8 mouse cellular contexts compared by ENCODE assay signal in the genomic region with DNA sequence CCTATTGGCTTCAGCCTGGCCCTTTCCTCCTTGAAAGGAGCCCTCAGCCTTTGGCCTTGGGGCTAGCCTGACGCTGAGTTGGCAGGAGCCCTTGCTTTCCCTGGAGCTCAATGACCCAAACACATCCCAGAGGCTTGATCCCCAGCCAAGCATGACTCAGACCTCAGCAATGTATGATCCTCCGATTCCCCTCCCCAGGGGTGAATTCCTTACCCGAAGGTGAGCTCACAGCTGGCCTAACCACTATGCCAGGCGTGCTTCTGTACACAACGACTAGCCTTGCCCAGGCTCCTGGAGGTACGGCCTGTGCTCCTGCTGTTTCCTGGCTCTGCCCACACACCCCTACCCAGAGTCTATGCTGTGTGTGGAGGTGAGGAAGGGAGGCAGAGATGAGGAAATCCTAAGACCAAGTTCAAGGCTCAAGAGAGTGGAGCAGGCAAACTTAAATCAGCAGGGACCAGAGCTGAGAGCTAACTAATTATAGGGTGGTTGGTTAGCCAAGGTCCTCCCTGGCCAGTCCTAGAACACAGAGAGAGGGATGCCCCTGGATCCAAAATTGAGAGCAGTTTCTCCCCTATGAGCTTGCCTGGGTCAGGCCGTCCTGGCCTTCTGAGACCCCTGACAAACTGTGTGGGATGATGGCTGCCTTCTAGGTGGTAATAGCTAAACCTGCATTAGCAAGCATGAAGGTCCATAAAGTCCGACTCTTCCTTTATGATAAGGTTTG.
DNase-seq lines count a peak whose midpoint lies in the region; ATAC-seq and TF ChIP-seq lines count a peak whose summit lies in the region.

No protein-coding gene starts in this region.

- H3K27ac ChIP-seq in kidney, postnatal 0 days, result peak overlapping the region; percentile 43
- no peak overlapping the region for H3K27ac ChIP-seq in forebrain, embryonic 11.5 days (ENCODE audit: low read depth, low read length)

- WGBS in kidney, postnatal 0 days, result 31% methylated on average over 8 of the region's 8 CpGs
- 70% methylated on average over 8 of the region's 8 CpGs for WGBS in forebrain, embryonic 11.5 days

- TF ChIP-seq CTCF in kidney, postnatal 0 days (IDR thresholded peaks at IDR 0.05; ENCODE audit: low read depth), result no peak

- peak; percentile 93 for ATAC-seq in kidney, postnatal 0 days (replicated peaks; ENCODE audit: low FRiP score, low read depth)
- no peak for ATAC-seq in forebrain, embryonic 11.5 days (replicated peaks; ENCODE audit: low FRiP score)

- peak; percentile 47 to 72 for DNase-seq in urinary bladder, adult 18-20 months (ENCODE audit: low spot score in 2 of 2)
- no peak for DNase-seq in urinary bladder, postnatal 10 days (ENCODE audit: low spot score)
- peak; percentile 86 to 87 for DNase-seq in heart, adult 9 months (ENCODE audit: low spot score in 2 of 2)
- DNase-seq in kidney, postnatal 0 days (ENCODE audit: low spot score), result peak; percentile 75
- DNase-seq in skeletal muscle tissue, adult 2 months (ENCODE audit: low read depth, low spot score), result peak; percentile 79
- no peak for DNase-seq in spleen, postnatal 14 days (ENCODE audit: low spot score in 2 of 2)
- DNase-seq in forebrain, embryonic 11.5 days (ENCODE audit: low spot score), result no peak
- DNase-seq in cerebellum, adult 8-10 months, result no peak

- H3K4me2 ChIP-seq in kidney, postnatal 0 days (ENCODE audit: low read length), result no peak overlapping the region
- H3K4me2 ChIP-seq in forebrain, embryonic 11.5 days (ENCODE audit: low read depth, low read length, severe bottlenecking), result no peak overlapping the region

- no peaks in the 10 kb centered on the region for H3K36me3 ChIP-seq in kidney, postnatal 0 days (ENCODE audit: insufficient read depth, low read length)
- no peaks in the 10 kb centered on the region for H3K36me3 ChIP-seq in forebrain, embryonic 11.5 days (ENCODE audit: control insufficient read depth, insufficient read depth, low read length)

- H3K4me1 ChIP-seq in kidney, postnatal 0 days (replicated peaks; ENCODE audit: insufficient read depth, low read length), result peaks cover 7% of the 10 kb centered on the region
- no peaks in the 10 kb centered on the region for H3K4me1 ChIP-seq in forebrain, embryonic 11.5 days (replicated peaks; ENCODE audit: control insufficient read depth, insufficient read depth, low read length)

- no peak overlapping the region for H3K4me3 ChIP-seq in kidney, postnatal 0 days (replicated peaks; ENCODE audit: low read depth, low read length)
- H3K4me3 ChIP-seq in forebrain, embryonic 11.5 days (ENCODE audit: low read depth, low read length), result no peak overlapping the region

- H3K9ac ChIP-seq in kidney, postnatal 0 days (ENCODE audit: low read depth, low read length), result no peak overlapping the region
- no peak overlapping the region for H3K9ac ChIP-seq in forebrain, embryonic 11.5 days (ENCODE audit: low read length)

- no peaks in the 10 kb centered on the region for H3K27me3 ChIP-seq in kidney, postnatal 0 days (ENCODE audit: insufficient read depth, low read length)
- H3K27me3 ChIP-seq in forebrain, embryonic 11.5 days (ENCODE audit: control insufficient read depth, insufficient read depth, low read length), result no peaks in the 10 kb centered on the region

- H3K9me3 ChIP-seq in kidney, postnatal 0 days (replicated peaks; ENCODE audit: low read length), result no peaks in the 10 kb centered on the region
- no peaks in the 10 kb centered on the region for H3K9me3 ChIP-seq in forebrain, embryonic 11.5 days (ENCODE audit: control insufficient read depth, low read length)

Comparison
In these comparisons a context has a peak if more than half of its experiments do, and no peak if none do; other contexts are left out.
1. DNase-seq: peak in urinary bladder, adult 18-20 months (2 of 2), heart, adult 9 months (2 of 2), kidney, postnatal 0 days (single experiment) and skeletal muscle tissue, adult 2 months (single experiment); none in urinary bladder, postnatal 10 days (single experiment), spleen, postnatal 14 days (0 of 2), forebrain, embryonic 11.5 days (single experiment) and cerebellum, adult 8-10 months (single experiment).